Mouse (Mus musculus) G1E (cell line): ENCODE data around the gene Gse1.

ENCODE experiments used
- CTCF ChIP-seq: IDR thresholded peaks from 2 replicates; pipeline ENCODE4 v1.5.1; 2012; ENCODE audit warnings: low read depth, low read length, inconsistent platforms, mixed read lengths
- POLR2AphosphoS5 ChIP-seq: IDR thresholded peaks from 2 replicates; pipeline ENCODE4 v1.6.1; 2012; ENCODE audit warnings: low read depth, low read length, inconsistent platforms; ENCODE audit not compliant: insufficient replicate concordance
- TAL1 ChIP-seq: conservative IDR thresholded peaks from 2 replicates; pipeline ENCODE4 v1.6.1; 2012; ENCODE audit warnings: low read depth, low read length, inconsistent platforms, mixed read lengths

DNA sequence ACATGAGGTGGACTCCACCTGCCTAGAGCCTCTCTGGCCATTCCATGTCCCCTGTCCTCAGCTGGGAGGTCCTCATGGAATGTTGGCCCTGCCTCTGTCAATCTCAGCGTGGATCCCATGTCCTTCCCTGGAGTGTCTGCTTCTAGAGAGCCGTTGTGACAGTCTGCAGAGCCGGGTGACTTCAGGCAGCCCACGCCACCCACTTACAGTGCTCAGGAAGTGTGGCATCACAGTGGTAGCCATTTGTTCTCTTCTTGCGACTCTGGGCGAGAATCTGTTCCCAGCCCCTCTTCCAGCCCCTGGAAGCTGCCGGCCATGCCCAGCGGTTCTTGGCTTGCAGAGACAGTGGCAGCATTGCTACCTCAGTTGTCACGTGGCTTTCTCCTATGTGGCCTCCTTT is 191.4 kb downstream of the Gse1 start:
- TF ChIP-seq TAL1 (no peak), CTCF (no peak), POLR2AphosphoS5 (no peak)
